Mouse (Mus musculus) hindbrain, postnatal 0 days (tissue): Measurements from ENCODE around the gene Tigar. TPM values are rescaled to one million over a fixed set of nuclear protein-coding genes. Genes with fewer than 3 reads are reported as not detected.

Experiments
- ATAC-seq: fragments of 200-750 bp; cut with Nextera tagmentation; 2 replicates; pipeline ENCODE4 v1.8.0; 2017; ENCODE audit warnings: mild to moderate bottlenecking, moderate TSS enrichment, moderate library complexity
- DNase-seq: peaks from one replicate; pipeline ENCODE4 v3.0.0-alpha.2; 2015; ENCODE audit warnings: low spot score
- H3K27ac ChIP-seq: fragments of 300-500 bp; sonication (generic); 2 replicates; pipeline ENCODE4 v1.5.1; 2014; ENCODE audit warnings: mild to moderate bottlenecking
- H3K27me3 ChIP-seq: fragments of 300-500 bp; sonication (generic); 2 replicates; pipeline ENCODE4 v1.6.1; 2014; ENCODE audit warnings: low read length, mixed read lengths; ENCODE audit not compliant: insufficient read depth
- H3K36me3 ChIP-seq: fragments of 300-500 bp; sonication (generic); 2 replicates; pipeline ENCODE4 v1.6.1; 2014; ENCODE audit warnings: low read length, mixed read lengths; ENCODE audit not compliant: insufficient read depth
- H3K4me1 ChIP-seq: fragments of 300-500 bp; sonication (generic); 2 replicates; pipeline ENCODE4 v1.6.1; 2014; ENCODE audit warnings: antibody characterized with exemption, low read length, mixed read lengths; ENCODE audit not compliant: insufficient read depth
- H3K4me2 ChIP-seq: fragments of 300-500 bp; sonication (generic); 2 replicates; pipeline ENCODE4 v1.6.1; 2014; ENCODE audit warnings: low read depth, mild to moderate bottlenecking, low read length, moderate library complexity, mixed read lengths
- H3K4me3 ChIP-seq: fragments of 300-500 bp; sonication (generic); 2 replicates; pipeline ENCODE4 v1.5.1; 2014; ENCODE audit warnings: low read length
- H3K9ac ChIP-seq: fragments of 300-500 bp; sonication (generic); replicated peaks from 2 replicates; pipeline ENCODE4 v1.6.1; 2014; ENCODE audit warnings: mild to moderate bottlenecking, low read length, moderate library complexity, mixed read lengths
- H3K9me3 ChIP-seq: fragments of 300-500 bp; sonication (generic); 2 replicates; pipeline ENCODE4 v1.6.1; 2016; ENCODE audit warnings: low read length, mixed read lengths
- CTCF ChIP-seq: IDR thresholded peaks from 2 replicates; pipeline ENCODE4 v1.5.1; 2016; ENCODE audit warnings: antibody characterized with exemption, control low read depth, low read depth
- WGBS: fragments of 180-500 bp; shearing (Covaris S2); extraction: QIAGEN DNeasy Blood & Tissue Kit; methylation state at CpG from one replicate; pipeline ENCODE4 v1.1.7; 2014; 5-methylcytosine and 5-hydroxymethylcytosine counted together
- polyA plus RNA-seq: library from polyadenylated mRNA; unstranded; fragments of >200 nt; fragmentation: Nextera tagmentation; extraction: Ambion mirVana; gene quantifications from 2 replicates; pipeline ENCODE4 v1.2.1, GENCODE M21; 2015
- total RNA-seq: library from RNA; depleted of rRNA; stranded (reverse); fragments of >200 nt; gene quantifications from 2 replicates; pipeline ENCODE4 v1.2.3, GENCODE M21; 2014; rRNA removed

The Tigar gene
- total and polyA plus RNA-seq, 2 experiments from 2014 or later = 4.9 to 7.7 TPM

DNA sequence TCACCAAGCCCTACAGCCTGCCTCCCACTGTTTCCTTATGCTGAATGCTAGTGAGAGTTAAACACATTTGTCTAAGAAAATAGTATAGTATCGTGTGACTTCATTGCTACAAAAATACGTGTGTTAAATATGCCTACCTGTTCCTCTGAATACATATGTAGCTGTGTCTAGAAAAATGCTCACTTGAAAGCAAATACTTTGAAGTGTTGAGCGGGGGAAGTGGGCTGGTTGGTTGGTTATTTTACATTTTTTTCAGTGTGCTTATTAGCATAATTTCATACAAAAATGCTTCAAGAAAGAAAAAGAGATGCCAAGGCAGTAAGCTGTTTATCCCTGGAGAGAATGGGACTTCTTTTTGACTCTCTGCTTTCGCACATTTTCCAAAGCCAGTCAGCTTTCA is 49.4 kb downstream of the Tigar start:
- Histone ChIP-seq H3K4me3 (no peak overlapping the region), H3K36me3 (no peaks in the 10 kb centered on the region), H3K27me3 (no peaks in the 10 kb centered on the region), H3K9ac (no peak overlapping the region), H3K27ac (no peak overlapping the region), H3K4me2 (no peak overlapping the region), H3K9me3 (no peaks in the 10 kb centered on the region), H3K4me1 (no peaks in the 10 kb centered on the region)
- no peak for TF ChIP-seq CTCF
- 81% methylated on average over 4 of the region's 4 CpGs for WGBS
- no peak for DNase-seq
- no peak for ATAC-seq

DNA sequence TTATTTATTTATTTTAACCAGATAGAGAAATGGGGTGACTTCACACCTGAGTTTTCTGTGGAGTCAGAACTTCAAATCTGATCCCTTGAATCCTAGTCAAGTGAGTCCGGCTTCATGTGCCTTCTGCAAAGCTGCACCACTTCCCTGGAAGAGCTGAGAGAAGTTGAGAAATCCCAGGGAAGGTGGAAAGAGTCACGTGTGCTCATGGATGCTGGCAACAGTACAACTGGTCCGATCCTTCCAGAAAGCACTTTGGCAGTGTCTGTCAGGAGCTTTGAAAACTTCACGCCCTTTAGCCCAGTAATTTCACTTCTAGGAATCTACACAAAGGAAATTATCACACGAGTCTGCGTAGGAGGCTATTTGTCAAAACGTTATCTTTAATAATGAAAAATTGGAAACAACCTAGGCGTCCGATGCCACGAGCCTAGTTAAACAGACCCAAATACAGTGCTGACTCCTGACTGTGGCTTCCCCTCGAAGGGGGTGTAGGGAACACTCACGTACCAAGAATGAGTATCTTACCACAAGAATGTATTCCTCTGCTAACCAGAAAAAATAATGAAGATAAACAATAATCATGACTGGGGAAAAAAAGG is 52.3 kb downstream of the Tigar start:
- H3K4me1 ChIP-seq = no peaks in the 10 kb centered on the region
- no peak overlapping the region for H3K4me3 ChIP-seq
- 67% methylated on average over 12 of the region's 12 CpGs for WGBS
- no peak overlapping the region for H3K9ac ChIP-seq
- no peak overlapping the region for H3K4me2 ChIP-seq
- H3K27me3 ChIP-seq = no peaks in the 10 kb centered on the region
- ATAC-seq (no peak), DNase-seq (no peak)
- no peak for TF ChIP-seq CTCF
- no peaks in the 10 kb centered on the region for H3K36me3 ChIP-seq
- H3K9me3 ChIP-seq = no peaks in the 10 kb centered on the region
- H3K27ac ChIP-seq = no peak overlapping the region

DNA sequence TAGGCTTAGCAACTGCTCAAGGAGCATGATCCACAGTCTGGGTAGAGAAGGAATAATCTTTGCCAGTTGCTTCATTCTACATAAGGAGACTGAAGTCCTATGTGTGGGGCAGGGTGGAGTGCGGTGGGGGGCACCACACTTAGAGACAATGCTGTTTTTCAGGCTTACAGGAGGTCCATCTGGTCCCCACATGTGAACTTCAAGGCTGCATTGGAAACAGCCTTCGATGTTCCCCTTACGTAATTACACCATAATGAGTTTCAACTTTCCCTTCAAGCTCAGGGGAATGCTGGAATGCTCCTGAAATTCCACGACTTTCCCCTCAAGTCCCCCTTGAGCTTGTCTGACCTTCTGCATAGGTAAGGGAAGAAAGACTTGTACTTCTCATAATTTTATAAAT is 58.5 kb downstream of the Tigar start:
- TF ChIP-seq CTCF = no peak
- WGBS = 66% methylated on average over 4 of the region's 4 CpGs
- Histone ChIP-seq H3K4me2 (no peak overlapping the region), H3K4me3 (no peak overlapping the region), H3K9me3 (no peaks in the 10 kb centered on the region), H3K4me1 (no peaks in the 10 kb centered on the region), H3K36me3 (no peaks in the 10 kb centered on the region), H3K9ac (no peak overlapping the region), H3K27me3 (no peaks in the 10 kb centered on the region), H3K27ac (no peak overlapping the region)
- ATAC-seq (no peak), DNase-seq (no peak)

DNA sequence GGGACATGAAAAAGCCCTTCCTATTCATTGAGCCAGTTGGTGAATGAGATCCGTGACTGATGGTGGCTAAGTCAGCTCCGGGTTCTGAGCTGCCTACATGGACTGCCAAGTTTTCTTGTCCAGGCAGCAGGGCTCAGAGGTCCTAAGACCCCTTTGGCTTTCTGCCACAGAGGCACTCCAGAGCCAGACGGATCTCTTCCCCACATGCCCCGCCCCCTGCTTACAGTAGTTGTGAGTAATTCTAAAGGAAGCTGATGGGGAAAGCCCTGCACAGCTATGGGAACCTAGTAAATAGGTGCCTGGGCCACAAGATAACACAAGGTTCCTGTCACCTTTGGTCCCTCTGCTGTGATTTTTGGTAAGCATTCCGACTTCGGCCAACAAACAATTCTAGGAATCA is 64.4 kb downstream of the Tigar start:
- ATAC-seq = no peak
- Histone ChIP-seq H3K9me3 (no peaks in the 10 kb centered on the region), H3K27me3 (no peaks in the 10 kb centered on the region), H3K4me2 (no peak overlapping the region), H3K4me1 (no peaks in the 10 kb centered on the region), H3K27ac (no peak overlapping the region), H3K4me3 (no peak overlapping the region), H3K9ac (no peak overlapping the region), H3K36me3 (no peaks in the 10 kb centered on the region)
- TF ChIP-seq CTCF = no peak
- peak; percentile 81 for DNase-seq
- WGBS = 50% methylated on average over 6 of the region's 6 CpGs

Other genes starting within 250 kb of the Tigar start
- gene Dyrk4, start 187.7 kb downstream of the Tigar start, total RNA-seq = not detected in 2 replicates
- gene Dyrk4, start 187.7 kb downstream of the Tigar start, polyA plus RNA-seq = 0.08 and 0.30 TPM in 2 replicates
- 7.5 and 8.3 TPM in 2 replicates for gene Rad51ap1, start 170.0 kb downstream of the Tigar start, total RNA-seq
- 14.9 and 17.3 TPM in 2 replicates for gene Rad51ap1, start 170.0 kb downstream of the Tigar start, polyA plus RNA-seq
- 15.0 and 15.3 TPM in 2 replicates for gene D6Wsu163e, start 169.6 kb downstream of the Tigar start, total RNA-seq
- gene D6Wsu163e, start 169.6 kb downstream of the Tigar start, polyA plus RNA-seq = 27.4 and 29.5 TPM in 2 replicates
- not detected in 2 replicates for gene Fgf6, start 94.0 kb downstream of the Tigar start, total RNA-seq
- not detected in 2 replicates for gene Fgf6, start 94.0 kb downstream of the Tigar start, polyA plus RNA-seq
- gene Fgf23, start 36.7 kb downstream of the Tigar start, total RNA-seq = 1.8 and 1.9 TPM in 2 replicates
- 0.28 TPM in 2 replicates for gene Fgf23, start 36.7 kb downstream of the Tigar start, polyA plus RNA-seq
- gene Ccnd2, start 42.6 kb upstream of the Tigar start, total RNA-seq = 22.3 and 27.1 TPM in 2 replicates
- 229 and 263 TPM in 2 replicates for gene Ccnd2, start 42.6 kb upstream of the Tigar start, polyA plus RNA-seq